Mouse (Mus musculus): ENCODE measurements around the gene Naa15. TPM values are rescaled to one million over a fixed set of nuclear protein-coding genes. Genes with fewer than 3 reads are reported as not detected.

Gene Naa15
- polyA plus RNA-seq, 1 experiment from 2014 or later = 57.1 TPM

- H3K4me3 ChIP-seq (ENCODE audit: low read length) = peak overlapping the region; percentile 62
- no peaks in the 10 kb centered on the region for H3K9me3 ChIP-seq (ENCODE audit: control insufficient read depth, low read length)
- peaks cover 14% of the 10 kb centered on the region for H3K4me1 ChIP-seq (ENCODE audit: control insufficient read depth, insufficient read depth, low read length)
- 42% methylated on average over 4 of the region's 4 CpGs for WGBS
- no peak overlapping the region for H3K27ac ChIP-seq (ENCODE audit: low read depth, low read length)
- no peaks in the 10 kb centered on the region for H3K27me3 ChIP-seq (ENCODE audit: control insufficient read depth, insufficient read depth, low read length)
- no peak overlapping the region for H3K9ac ChIP-seq (ENCODE audit: low read depth, low read length)
- no peaks in the 10 kb centered on the region for H3K36me3 ChIP-seq (ENCODE audit: control insufficient read depth, insufficient read depth, low read length)
- ATAC-seq (ENCODE audit: low FRiP score, low TSS enrichment) = no peak
- peak overlapping the region; percentile 72 for H3K4me2 ChIP-seq (replicated peaks; ENCODE audit: low read depth, low read length)
Observed at GRCm38 (mm10) chr3:51485347-51485746, 70.4 kb downstream of the Naa15 start.

GRCm38 (mm10) chr3:51486491-51487195 lies 71.7 kb downstream of the Naa15 start:
- Histone ChIP-seq H3K4me3 (ENCODE audit: low read length) (no peak overlapping the region), H3K9me3 (ENCODE audit: control insufficient read depth, low read length) (no peaks in the 10 kb centered on the region), H3K27ac (ENCODE audit: low read depth, low read length) (no peak overlapping the region), H3K9ac (ENCODE audit: low read depth, low read length) (no peak overlapping the region), H3K4me1 (ENCODE audit: control insufficient read depth, insufficient read depth, low read length) (peaks cover 14% of the 10 kb centered on the region), H3K4me2 (replicated peaks; ENCODE audit: low read depth, low read length) (no peak overlapping the region), H3K36me3 (ENCODE audit: control insufficient read depth, insufficient read depth, low read length) (no peaks in the 10 kb centered on the region), H3K27me3 (ENCODE audit: control insufficient read depth, insufficient read depth, low read length) (no peaks in the 10 kb centered on the region)
- no peak for ATAC-seq (ENCODE audit: low FRiP score, low TSS enrichment)
- 92% methylated on average over 4 of the region's 4 CpGs for WGBS

DNA sequence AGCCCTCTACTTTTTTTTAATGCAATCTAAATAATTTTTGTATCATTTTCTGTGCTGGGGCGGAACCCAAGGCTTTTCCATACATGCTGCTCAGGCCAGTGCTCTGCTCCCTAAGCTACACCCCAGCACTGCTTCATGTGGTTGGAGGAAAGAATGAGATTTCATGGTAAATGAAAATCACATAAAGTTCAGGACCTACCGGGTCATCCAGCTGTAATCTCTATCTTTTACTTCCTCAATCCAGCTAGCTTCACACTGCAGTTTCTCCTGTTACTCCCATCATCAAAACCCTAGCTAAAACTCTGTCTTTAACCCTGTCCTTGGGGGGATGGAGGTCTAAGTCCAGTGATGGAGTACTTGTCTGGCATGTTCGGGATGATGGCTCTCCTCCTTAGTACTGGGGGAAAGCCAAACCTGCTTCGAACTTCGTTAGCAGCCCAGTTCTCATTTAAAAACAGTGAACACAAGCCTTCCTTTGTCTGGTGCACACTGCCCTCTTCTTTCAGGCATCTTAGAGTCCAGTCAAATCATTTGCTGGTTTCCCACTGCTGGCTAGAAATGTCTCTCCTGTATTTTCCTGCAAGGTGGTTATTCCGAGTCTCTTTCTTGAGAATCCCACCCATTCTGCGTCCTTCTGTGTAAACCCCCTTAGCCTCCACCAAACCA lies 75.3 kb downstream of the Naa15 start:
- Histone ChIP-seq H3K9me3 (ENCODE audit: control insufficient read depth, low read length) (no peaks in the 10 kb centered on the region), H3K9ac (ENCODE audit: low read depth, low read length) (no peak overlapping the region), H3K36me3 (ENCODE audit: control insufficient read depth, insufficient read depth, low read length) (peaks cover 16% of the 10 kb centered on the region), H3K4me2 (replicated peaks; ENCODE audit: low read depth, low read length) (no peak overlapping the region), H3K4me1 (ENCODE audit: control insufficient read depth, insufficient read depth, low read length) (peaks cover 7% of the 10 kb centered on the region), H3K4me3 (ENCODE audit: low read length) (no peak overlapping the region), H3K27me3 (ENCODE audit: control insufficient read depth, insufficient read depth, low read length) (no peaks in the 10 kb centered on the region), H3K27ac (ENCODE audit: low read depth, low read length) (no peak overlapping the region)
- ATAC-seq (ENCODE audit: low FRiP score, low TSS enrichment) = no peak
- WGBS = 86% methylated on average over 7 of the region's 7 CpGs

DNA sequence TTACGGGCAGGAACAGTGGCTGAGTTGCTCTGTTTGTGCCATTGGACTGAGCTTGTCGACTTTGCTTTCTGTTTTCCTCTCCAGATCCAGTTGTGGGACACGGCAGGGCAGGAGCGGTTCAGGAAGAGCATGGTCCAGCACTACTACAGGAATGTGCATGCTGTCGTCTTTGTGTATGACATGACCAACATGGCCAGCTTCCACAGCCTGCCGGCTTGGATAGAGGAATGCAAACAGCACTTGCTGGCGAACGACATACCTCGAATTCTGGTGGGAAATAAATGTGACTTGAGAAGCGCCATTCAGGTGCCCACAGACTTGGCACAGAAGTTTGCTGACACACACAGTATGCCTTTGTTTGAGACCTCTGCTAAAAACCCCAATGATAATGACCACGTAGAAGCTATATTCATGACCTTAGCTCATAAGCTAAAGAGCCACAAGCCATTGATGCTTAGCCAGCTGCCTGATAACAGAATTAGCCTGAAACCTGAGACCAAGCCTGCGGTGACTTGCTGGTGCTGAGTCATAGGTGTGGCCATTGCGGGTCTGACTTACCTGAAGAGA lies 78.4 kb downstream of the Naa15 start:
- Histone ChIP-seq H3K9me3 (ENCODE audit: control insufficient read depth, low read length) (no peaks in the 10 kb centered on the region), H3K27ac (ENCODE audit: low read depth, low read length) (no peak overlapping the region), H3K36me3 (ENCODE audit: control insufficient read depth, insufficient read depth, low read length) (peaks cover 16% of the 10 kb centered on the region), H3K4me2 (replicated peaks; ENCODE audit: low read depth, low read length) (no peak overlapping the region), H3K4me1 (ENCODE audit: control insufficient read depth, insufficient read depth, low read length) (no peaks in the 10 kb centered on the region), H3K27me3 (ENCODE audit: control insufficient read depth, insufficient read depth, low read length) (no peaks in the 10 kb centered on the region), H3K9ac (ENCODE audit: low read depth, low read length) (no peak overlapping the region), H3K4me3 (ENCODE audit: low read length) (no peak overlapping the region)
- 89% methylated on average over 13 of the region's 13 CpGs for WGBS
- no peak for ATAC-seq (ENCODE audit: low FRiP score, low TSS enrichment)

GRCm38 (mm10) chr3:51494466-51494865 lies 79.5 kb downstream of the Naa15 start:
- no peaks in the 10 kb centered on the region for H3K9me3 ChIP-seq (ENCODE audit: control insufficient read depth, low read length)
- H3K27me3 ChIP-seq (ENCODE audit: control insufficient read depth, insufficient read depth, low read length) = no peaks in the 10 kb centered on the region
- no peak overlapping the region for H3K9ac ChIP-seq (ENCODE audit: low read depth, low read length)
- no peak overlapping the region for H3K4me2 ChIP-seq (replicated peaks; ENCODE audit: low read depth, low read length)
- H3K36me3 ChIP-seq (ENCODE audit: control insufficient read depth, insufficient read depth, low read length) = peaks cover 16% of the 10 kb centered on the region
- no peaks in the 10 kb centered on the region for H3K4me1 ChIP-seq (ENCODE audit: control insufficient read depth, insufficient read depth, low read length)
- no peak for ATAC-seq (ENCODE audit: low FRiP score, low TSS enrichment)
- H3K4me3 ChIP-seq (ENCODE audit: low read length) = no peak overlapping the region
- H3K27ac ChIP-seq (ENCODE audit: low read depth, low read length) = no peak overlapping the region
- 84% methylated on average over 2 of the region's 2 CpGs for WGBS

DNA sequence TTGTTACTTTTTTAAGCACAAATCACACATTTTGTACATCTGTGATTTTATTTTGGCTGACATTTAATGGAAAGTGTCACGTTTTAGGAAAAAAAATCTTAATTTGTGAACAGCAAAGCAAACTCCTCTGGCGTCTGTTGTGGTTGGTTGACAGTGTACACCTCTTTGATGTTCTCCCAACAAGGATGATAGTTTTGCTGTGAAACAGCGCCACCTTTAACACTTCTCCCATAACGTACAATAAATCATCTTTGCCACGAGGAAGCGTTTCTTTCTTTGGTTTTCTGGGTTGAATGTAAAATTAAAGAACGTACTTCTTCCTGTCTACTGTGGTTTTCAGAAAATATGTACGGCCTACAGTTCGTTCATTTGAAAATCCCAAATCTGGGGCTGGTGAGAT lies 80.7 kb downstream of the Naa15 start:
- Histone ChIP-seq H3K4me3 (ENCODE audit: low read length) (no peak overlapping the region), H3K4me1 (ENCODE audit: control insufficient read depth, insufficient read depth, low read length) (no peaks in the 10 kb centered on the region), H3K9ac (ENCODE audit: low read depth, low read length) (no peak overlapping the region), H3K4me2 (replicated peaks; ENCODE audit: low read depth, low read length) (no peak overlapping the region), H3K27ac (ENCODE audit: low read depth, low read length) (no peak overlapping the region), H3K36me3 (ENCODE audit: control insufficient read depth, insufficient read depth, low read length) (peaks cover 16% of the 10 kb centered on the region), H3K27me3 (ENCODE audit: control insufficient read depth, insufficient read depth, low read length) (no peaks in the 10 kb centered on the region), H3K9me3 (ENCODE audit: control insufficient read depth, low read length) (no peaks in the 10 kb centered on the region)
- no peak for ATAC-seq (ENCODE audit: low FRiP score, low TSS enrichment)
- WGBS = 90% methylated on average over 9 of the region's 9 CpGs

DNA sequence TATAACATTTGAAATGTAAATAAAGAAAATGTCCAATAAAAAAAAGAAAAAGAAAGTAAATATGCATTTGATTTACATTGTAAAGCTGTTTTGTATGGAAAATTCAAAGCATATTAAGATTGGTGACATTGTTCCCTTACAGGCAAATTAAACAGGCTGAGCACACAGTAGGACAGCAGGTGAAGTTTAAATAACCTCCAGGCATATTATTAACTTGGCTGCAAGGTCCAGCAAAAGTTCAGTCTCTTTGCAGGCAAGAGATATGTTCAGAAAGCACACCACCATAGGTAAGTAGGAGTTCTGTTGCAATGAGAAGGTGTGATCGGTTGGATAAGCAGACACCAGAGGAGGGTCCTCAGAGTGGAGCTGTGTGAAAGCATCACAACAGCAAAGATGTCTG lies 83.0 kb downstream of the Naa15 start:
- WGBS = 94% methylated on average over 1 of the region's 1 CpGs
- no peak for ATAC-seq (ENCODE audit: low FRiP score, low TSS enrichment)
- H3K4me1 ChIP-seq (ENCODE audit: control insufficient read depth, insufficient read depth, low read length) = no peaks in the 10 kb centered on the region
- peaks cover 15% of the 10 kb centered on the region for H3K36me3 ChIP-seq (ENCODE audit: control insufficient read depth, insufficient read depth, low read length)
- H3K27ac ChIP-seq (ENCODE audit: low read depth, low read length) = no peak overlapping the region
- no peak overlapping the region for H3K9ac ChIP-seq (ENCODE audit: low read depth, low read length)
- H3K4me2 ChIP-seq (replicated peaks; ENCODE audit: low read depth, low read length) = no peak overlapping the region
- H3K4me3 ChIP-seq (ENCODE audit: low read length) = no peak overlapping the region
- no peaks in the 10 kb centered on the region for H3K27me3 ChIP-seq (ENCODE audit: control insufficient read depth, insufficient read depth, low read length)
- H3K9me3 ChIP-seq (ENCODE audit: control insufficient read depth, low read length) = no peaks in the 10 kb centered on the region

DNA sequence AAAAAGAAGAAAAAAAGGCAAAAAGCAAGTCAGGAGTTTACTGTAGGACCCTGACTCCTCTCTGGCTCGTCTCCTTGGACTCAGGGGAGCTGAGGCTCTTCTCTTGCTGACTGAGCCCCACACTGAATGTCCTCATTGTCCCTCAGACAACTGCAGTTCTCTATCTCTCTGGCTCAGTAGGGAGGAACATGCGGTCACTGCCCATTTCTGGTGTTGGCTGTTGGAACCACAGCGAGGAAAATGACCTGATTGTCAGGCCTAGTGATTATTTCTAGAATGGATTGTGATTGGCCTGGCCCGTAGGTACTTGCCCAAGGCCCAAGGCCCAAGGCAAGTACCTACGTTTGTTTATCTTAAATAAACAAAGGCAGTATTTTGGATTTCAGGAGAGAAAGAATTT lies 83.7 kb downstream of the Naa15 start:
- Histone ChIP-seq H3K27ac (ENCODE audit: low read depth, low read length) (no peak overlapping the region), H3K9ac (ENCODE audit: low read depth, low read length) (no peak overlapping the region), H3K36me3 (ENCODE audit: control insufficient read depth, insufficient read depth, low read length) (peaks cover 9% of the 10 kb centered on the region), H3K4me1 (ENCODE audit: control insufficient read depth, insufficient read depth, low read length) (no peaks in the 10 kb centered on the region), H3K27me3 (ENCODE audit: control insufficient read depth, insufficient read depth, low read length) (no peaks in the 10 kb centered on the region), H3K4me3 (ENCODE audit: low read length) (no peak overlapping the region), H3K9me3 (ENCODE audit: control insufficient read depth, low read length) (no peaks in the 10 kb centered on the region), H3K4me2 (replicated peaks; ENCODE audit: low read depth, low read length) (no peak overlapping the region)
- 81% methylated on average over 5 of the region's 5 CpGs for WGBS
- no peak for ATAC-seq (ENCODE audit: low FRiP score, low TSS enrichment)

GRCm38 (mm10) chr3:51499876-51500275 lies 84.9 kb downstream of the Naa15 start:
- H3K4me1 ChIP-seq (ENCODE audit: control insufficient read depth, insufficient read depth, low read length) = no peaks in the 10 kb centered on the region
- no peak overlapping the region for H3K4me2 ChIP-seq (replicated peaks; ENCODE audit: low read depth, low read length)
- no peak overlapping the region for H3K27ac ChIP-seq (ENCODE audit: low read depth, low read length)
- H3K36me3 ChIP-seq (ENCODE audit: control insufficient read depth, insufficient read depth, low read length) = 0 out of 2 replicates have a peak, but pooled peaks cover 2% of the 10 kb centered on the region
- H3K9ac ChIP-seq (ENCODE audit: low read depth, low read length) = no peak overlapping the region
- no peaks in the 10 kb centered on the region for H3K9me3 ChIP-seq (ENCODE audit: control insufficient read depth, low read length)
- no peak for ATAC-seq (ENCODE audit: low FRiP score, low TSS enrichment)
- no peaks in the 10 kb centered on the region for H3K27me3 ChIP-seq (ENCODE audit: control insufficient read depth, insufficient read depth, low read length)
- no peak overlapping the region for H3K4me3 ChIP-seq (ENCODE audit: low read length)
- 83% methylated on average over 4 of the region's 4 CpGs for WGBS
